ENCODE assay signal across 8 mouse cellular contexts in the genomic region with DNA sequence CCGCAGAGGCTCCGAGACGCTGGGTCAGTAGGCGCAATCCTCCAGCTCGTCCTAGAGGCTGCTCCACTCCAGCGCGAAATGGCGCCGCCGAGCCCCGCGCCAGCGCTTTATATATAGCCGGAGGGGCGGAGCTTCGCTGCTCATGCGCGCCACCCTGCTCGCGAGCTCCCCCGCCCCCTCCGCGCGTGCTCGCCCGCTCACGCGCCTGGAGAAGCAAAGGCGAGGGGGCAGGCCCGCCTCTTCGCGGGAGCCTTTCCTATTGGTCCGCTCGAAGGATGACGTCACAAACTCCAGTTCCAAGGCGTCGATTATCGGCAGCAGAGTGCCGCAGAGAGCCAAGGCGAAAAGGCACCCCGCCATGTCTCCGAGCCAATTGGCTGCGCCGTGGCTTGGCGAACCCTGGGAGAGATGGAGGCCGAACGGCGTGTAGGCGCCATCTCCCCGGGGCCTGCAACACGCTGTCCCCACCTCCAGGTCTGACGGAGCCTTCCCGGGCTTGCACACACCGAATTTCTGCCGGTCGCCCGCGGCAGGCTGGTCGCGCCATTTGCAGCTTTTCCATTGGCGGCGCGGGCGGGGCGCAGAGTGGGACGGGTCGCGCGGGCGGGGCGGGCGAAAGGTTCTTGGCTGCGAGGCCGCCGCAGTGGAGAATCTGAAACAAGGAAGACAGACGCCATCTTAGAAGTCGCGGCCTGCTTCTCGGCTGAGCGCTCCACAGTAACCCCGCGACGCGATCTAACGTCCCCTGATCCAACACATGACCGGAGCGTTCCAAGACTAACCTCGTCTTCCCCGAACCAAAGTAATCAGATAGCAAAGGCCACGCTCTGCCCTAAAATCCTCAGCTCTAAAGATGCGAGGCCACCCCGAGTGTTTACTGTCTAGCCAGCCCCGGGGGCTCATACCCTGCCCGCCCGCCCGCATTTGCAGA. TPM values are rescaled to one million over a fixed set of nuclear protein-coding genes. Genes with fewer than 3 reads are reported as not detected.
A peak's percentile ranks its signal among the peaks of the same experiment; 100 is the strongest.
DNase-seq lines count a peak whose midpoint lies in the region; ATAC-seq and TF ChIP-seq lines count a peak whose summit lies in the region.

Gene H2-DMa (plus strand): TSS at position 293 of the 931 bp plus-strand sequence.

- H3K9ac ChIP-seq in embryonic facial prominence, embryonic 15.5 days = peak within 1 kb of the TSS; percentile 91
- peak within 1 kb of the TSS; percentile 97 for H3K9ac ChIP-seq in limb, embryonic 14.5 days (ENCODE audit: low read depth, low read length, severe bottlenecking)
- H3K9ac ChIP-seq in midbrain, postnatal 0 days (replicated peaks; ENCODE audit: low read length, poor library complexity, severe bottlenecking) = peak within 1 kb of the TSS; percentile 93

- H3K27ac ChIP-seq in bone marrow, adult 2 months (ENCODE audit: control insufficient read depth, insufficient read depth, low read depth, low read length, poor library complexity) = peak within 1 kb of the TSS; percentile 99
- peak within 1 kb of the TSS; percentile 100 for H3K27ac ChIP-seq in embryonic facial prominence, embryonic 15.5 days (replicated peaks)
- peak within 1 kb of the TSS; percentile 100 for H3K27ac ChIP-seq in limb, embryonic 14.5 days (replicated peaks; ENCODE audit: low read depth, low read length)
- peak within 1 kb of the TSS; percentile 100 for H3K27ac ChIP-seq in midbrain, postnatal 0 days (ENCODE audit: low read depth, low read length)

- H3K9me3 ChIP-seq in embryonic facial prominence, embryonic 15.5 days (replicated peaks) = no peaks in the 10 kb centered on the region
- H3K9me3 ChIP-seq in limb, embryonic 14.5 days (ENCODE audit: control insufficient read depth, low read length) = no peaks in the 10 kb centered on the region
- H3K9me3 ChIP-seq in midbrain, postnatal 0 days (ENCODE audit: low read length) = no peaks in the 10 kb centered on the region

- peak; percentile 97 for TF ChIP-seq POLR2A in bone marrow, adult 2 months (IDR thresholded peaks at IDR 0.05; ENCODE audit: borderline replicate concordance, control insufficient read depth, low read depth, low read length)
- TF ChIP-seq POLR2A in limb, embryonic 14.5 days (IDR thresholded peaks at IDR 0.05; ENCODE audit: borderline replicate concordance, extremely low read depth, insufficient read depth, insufficient read length) = peak; percentile 100

- under 1% methylated on average over 96 of the region's 96 CpGs for WGBS in bone marrow, adult 2 months
- WGBS in embryonic facial prominence, embryonic 15.5 days = under 1% methylated on average over 95 of the region's 96 CpGs
- WGBS in limb, embryonic 14.5 days = under 1% methylated on average over 73 of the region's 96 CpGs
- under 1% methylated on average over 95 of the region's 96 CpGs for WGBS in midbrain, postnatal 0 days

- peak; percentile 99 for DNase-seq in 3T3-L1 (ENCODE audit: low read depth, low spot score)
- DNase-seq in heart, adult 8-10 months (ENCODE audit: low spot score) = peak; percentile 99
- peak; percentile 99 for DNase-seq in kidney, adult 9 months
- peak; percentile 99 for DNase-seq in limb, embryonic 14.5 days (ENCODE audit: low spot score)
- peak; percentile 100 for DNase-seq in midbrain, postnatal 0 days (ENCODE audit: low spot score)
- DNase-seq in spleen, postnatal 14 days (ENCODE audit: low spot score in 2 of 2) = peak; percentile 97 to 98

- H3K27me3 ChIP-seq in embryonic facial prominence, embryonic 15.5 days = no peaks in the 10 kb centered on the region
- H3K27me3 ChIP-seq in limb, embryonic 14.5 days (ENCODE audit: control insufficient read depth, insufficient read depth, low read length) = no peaks in the 10 kb centered on the region
- no peaks in the 10 kb centered on the region for H3K27me3 ChIP-seq in midbrain, postnatal 0 days (ENCODE audit: insufficient read depth, low read length)

- peaks cover 3% of the 10 kb centered on the region; the same call in 1 of the 2 replicates for H3K4me1 ChIP-seq in bone marrow, adult 2 months (ENCODE audit: control insufficient read depth, insufficient read depth, low read length)
- peaks cover 29% of the 10 kb centered on the region for H3K4me1 ChIP-seq in embryonic facial prominence, embryonic 15.5 days
- peaks cover 23% of the 10 kb centered on the region for H3K4me1 ChIP-seq in limb, embryonic 14.5 days (ENCODE audit: control insufficient read depth, insufficient read depth, low read length)
- peaks cover 7% of the 10 kb centered on the region for H3K4me1 ChIP-seq in midbrain, postnatal 0 days (ENCODE audit: insufficient read depth, low read length)

- H3K4me2 ChIP-seq in embryonic facial prominence, embryonic 15.5 days (replicated peaks) = peak within 1 kb of the TSS; percentile 85
- peak within 1 kb of the TSS; percentile 97 for H3K4me2 ChIP-seq in limb, embryonic 14.5 days (replicated peaks; ENCODE audit: low read depth, low read length, severe bottlenecking)
- peak within 1 kb of the TSS; percentile 86 for H3K4me2 ChIP-seq in midbrain, postnatal 0 days (ENCODE audit: low read depth, low read length, poor library complexity, severe bottlenecking)

- peak within 1 kb of the TSS; percentile 93 for H3K4me3 ChIP-seq in bone marrow, adult 2 months (replicated peaks; ENCODE audit: control insufficient read depth, low read depth, low read length)
- H3K4me3 ChIP-seq in embryonic facial prominence, embryonic 15.5 days (replicated peaks) = peak within 1 kb of the TSS; percentile 75
- H3K4me3 ChIP-seq in limb, embryonic 14.5 days (replicated peaks; ENCODE audit: low read length) = peak within 1 kb of the TSS; percentile 100
- H3K4me3 ChIP-seq in midbrain, postnatal 0 days (ENCODE audit: low read depth, low read length) = peak within 1 kb of the TSS; percentile 77

- peak; percentile 81 for ATAC-seq in embryonic facial prominence, embryonic 15.5 days (ENCODE audit: insufficient number of reproducible peaks, low FRiP score, low TSS enrichment, low read depth)
- ATAC-seq in limb, embryonic 14.5 days (ENCODE audit: low FRiP score, low read depth) = peak; percentile 77
- peak; percentile 84 for ATAC-seq in midbrain, postnatal 0 days (ENCODE audit: low FRiP score)

- TF ChIP-seq CTCF in bone marrow, adult 2 months (IDR thresholded peaks at IDR 0.05; ENCODE audit: control insufficient read depth, insufficient read depth, low read length) = no peak
- no peak for TF ChIP-seq CTCF in midbrain, postnatal 0 days (IDR thresholded peaks at IDR 0.05)

- peaks cover 41% of the 10 kb centered on the region for H3K36me3 ChIP-seq in embryonic facial prominence, embryonic 15.5 days
- peaks cover 45% of the 10 kb centered on the region for H3K36me3 ChIP-seq in limb, embryonic 14.5 days (ENCODE audit: control insufficient read depth, insufficient read depth, low read length)
- H3K36me3 ChIP-seq in midbrain, postnatal 0 days (ENCODE audit: insufficient read depth, low read length) = peaks cover 21% of the 10 kb centered on the region

RNA-seq across cellular contexts. Expression of gene H2-DMa, which starts in this region (rescaled TPM):
- 14.2 and 38.5 TPM in 2 replicates for polyA plus RNA-seq in bone marrow, adult 2 months (2011; ENCODE audit: insufficient read depth, insufficient read length, low replicate concordance, missing spikeins)
- 14.0 and 15.3 TPM in 2 replicates for polyA plus RNA-seq in embryonic facial prominence, embryonic 15.5 days (2015; fragmentation: Nextera tagmentation; extraction: Ambion mirVana)
- 1 to 10 TPM; 2.2 to 3.9 (median 3.7) TPM for total RNA-seq in heart, adult 8-10 months (2022)
- polyA plus RNA-seq in limb, embryonic 14.5 days (2012; rRNA removed) = 13.1 and 20.2 TPM in 2 replicates
- 16.8 and 19.0 TPM in 2 replicates for polyA plus RNA-seq in limb, embryonic 14.5 days (2014; fragmentation: Nextera tagmentation; extraction: Ambion mirVana)
- total RNA-seq in midbrain, postnatal 0 days (2014; rRNA removed) = 23.8 and 39.0 TPM in 2 replicates
- 24.8 and 26.1 TPM in 2 replicates for polyA plus RNA-seq in midbrain, postnatal 0 days (2015; fragmentation: Nextera tagmentation; extraction: Ambion mirVana)

Comparison
In these comparisons a context has a peak if more than half of its experiments do, and no peak if none do; other contexts are left out.
1. Peak in every context shown above with its lines: DNase-seq, ATAC-seq, H3K4me3 ChIP-seq and H3K27ac ChIP-seq.